ENCODE assay signal across 21 mouse cellular contexts in genomic region chr19:48821283-48821715, GRCm38 (mm10).
"Had no signal": no experiment of that assay in that cellular context is flagged by ENCODE, and none has a peak within 500 bp of the region (broad histone marks: within the 10 kb centered on the region; RNA-seq: fewer than 3 reads in every experiment).

No protein-coding gene starts in this region.

- H3K27ac ChIP-seq: limb, embryonic 12.5 days; limb, embryonic 15.5 days; liver, embryonic 14.5 days; lung, embryonic 15.5 days; neural tube, embryonic 12.5 days; neural tube, embryonic 15.5 days had no signal

- H3K9me3 ChIP-seq: limb, embryonic 12.5 days; limb, embryonic 15.5 days; lung, embryonic 15.5 days; neural tube, embryonic 12.5 days; neural tube, embryonic 15.5 days had no signal

- H3K36me3 ChIP-seq: limb, embryonic 12.5 days; limb, embryonic 15.5 days; lung, embryonic 15.5 days; neural tube, embryonic 12.5 days; neural tube, embryonic 15.5 days had no signal

- ATAC-seq: inflammation-experienced regulatory T-cells, adult 6 months; intestine, embryonic 16.5 days; liver, postnatal 0 days had no signal

- H3K4me1 ChIP-seq: limb, embryonic 12.5 days; limb, embryonic 15.5 days; lung, embryonic 15.5 days; megakaryocyte, embryonic 14.5 days; neural tube, embryonic 12.5 days; neural tube, embryonic 15.5 days had no signal

- H3K9ac ChIP-seq: limb, embryonic 12.5 days; limb, embryonic 15.5 days; liver, embryonic 14.5 days; liver, postnatal 0 days; lung, embryonic 15.5 days; neural tube, embryonic 12.5 days; neural tube, embryonic 15.5 days had no signal

- H3K4me3 ChIP-seq: limb, embryonic 12.5 days; limb, embryonic 15.5 days; lung, embryonic 15.5 days; megakaryocyte, embryonic 14.5 days; neural tube, embryonic 12.5 days; neural tube, embryonic 15.5 days had no signal

- DNase-seq: kidney, adult 8-10 months; kidney, postnatal 10 days; left cerebral cortex, postnatal 4 days; liver, postnatal 0 days; lung, postnatal 10 days; lung, postnatal 36 days; midbrain, embryonic 14.5 days; thymus, adult 2 months; thymus, postnatal 14 days; thymus, postnatal 4 days had no signal

- H3K4me2 ChIP-seq: limb, embryonic 12.5 days; limb, embryonic 15.5 days; liver, embryonic 11.5 days; lung, embryonic 15.5 days; midbrain, embryonic 11.5 days; neural tube, embryonic 12.5 days; neural tube, embryonic 15.5 days had no signal

- H3K27me3 ChIP-seq: limb, embryonic 12.5 days; limb, embryonic 15.5 days; lung, embryonic 15.5 days; megakaryocyte, embryonic 14.5 days; neural tube, embryonic 12.5 days; neural tube, embryonic 15.5 days had no signal
